Mouse (Mus musculus): ENCODE results near the gene Tep1. TPM values are rescaled to one million over a fixed set of nuclear protein-coding genes. Genes with fewer than 3 reads are reported as not detected.
A peak's percentile ranks its signal among the peaks of the same experiment; 100 is the strongest.
"Not testable (repeated sequence)": the region's sequence is repeated elsewhere in the genome, so short reads cannot be mapped to it uniquely, and the experiment has no call there.

Tep1 gene
- polyA plus RNA-seq (2015; fragmentation: Nextera tagmentation; extraction: Ambion mirVana): 1.9 and 3.5 TPM in 2 replicates

- H3K4me1 ChIP-seq: peaks cover 9% of the 10 kb centered on the region
- H3K4me3 ChIP-seq: peak within 1 kb of the TSS; percentile 50
- no peak within 1 kb of the TSS for H3K27ac ChIP-seq
- H3K9me3 ChIP-seq (replicated peaks): no peaks in the 10 kb centered on the region
- ATAC-seq: peak; percentile 92
- H3K27me3 ChIP-seq: no peaks in the 10 kb centered on the region
- peak within 1 kb of the TSS; percentile 66 for H3K9ac ChIP-seq
- WGBS: 6% methylated on average over 32 of the region's 32 CpGs
- H3K4me2 ChIP-seq: peak within 1 kb of the TSS; percentile 68
- H3K36me3 ChIP-seq (ENCODE audit: poor library complexity, severe bottlenecking): no peaks in the 10 kb centered on the region
Observed at GRCm38 (mm10) chr14:50869889-50870804, at the start of gene Tep1. Tep1 (minus strand) TSS chr14:50870560.

GRCm38 (mm10) chr14:50911356-50911755 lies 41.0 kb upstream of the Tep1 start:
- no peak overlapping the region for H3K9ac ChIP-seq
- H3K36me3 ChIP-seq (ENCODE audit: poor library complexity, severe bottlenecking): peaks cover 55% of the 10 kb centered on the region
- no peak for ATAC-seq
- H3K4me3 ChIP-seq: no peak overlapping the region
- H3K4me2 ChIP-seq: no peak overlapping the region
- H3K9me3 ChIP-seq (replicated peaks): no peaks in the 10 kb centered on the region
- H3K4me1 ChIP-seq: no peaks in the 10 kb centered on the region
- WGBS: 44% methylated on average over 3 of the region's 3 CpGs
- H3K27ac ChIP-seq: no peak overlapping the region
- H3K27me3 ChIP-seq: no peaks in the 10 kb centered on the region

- Histone ChIP-seq H3K27ac (no peak overlapping the region), H3K4me3 (no peak overlapping the region), H3K4me2 (no peak overlapping the region), H3K27me3 (no peaks in the 10 kb centered on the region), H3K36me3 (ENCODE audit: poor library complexity, severe bottlenecking) (peaks cover 26% of the 10 kb centered on the region), H3K9ac (no peak overlapping the region), H3K9me3 (replicated peaks) (no peaks in the 10 kb centered on the region), H3K4me1 (peaks cover 9% of the 10 kb centered on the region)
- ATAC-seq: no peak
- 82% methylated on average over 4 of the region's 4 CpGs for WGBS
Observed at GRCm38 (mm10) chr14:50908126-50908525, 37.8 kb upstream of the Tep1 start.

- not testable (repeated sequence) for ATAC-seq; H3K27me3 ChIP-seq; H3K36me3 ChIP-seq (ENCODE audit: poor library complexity, severe bottlenecking); H3K4me1 ChIP-seq; H3K27ac ChIP-seq; H3K9me3 ChIP-seq (replicated peaks); H3K9ac ChIP-seq; H3K4me3 ChIP-seq; H3K4me2 ChIP-seq
Observed at GRCm38 (mm10) chr14:50905327-50905726, 35.0 kb upstream of the Tep1 start.

GRCm38 (mm10) chr14:50904828-50905129 lies 34.4 kb upstream of the Tep1 start:
- no peak overlapping the region for H3K9ac ChIP-seq
- 80% methylated on average over 4 of the region's 4 CpGs for WGBS
- H3K27me3 ChIP-seq: no peaks in the 10 kb centered on the region
- no peak overlapping the region for H3K27ac ChIP-seq
- H3K4me3 ChIP-seq: no peak overlapping the region
- no peaks in the 10 kb centered on the region for H3K9me3 ChIP-seq (replicated peaks)
- peaks cover 9% of the 10 kb centered on the region for H3K4me1 ChIP-seq
- no peak for ATAC-seq
- H3K4me2 ChIP-seq: no peak overlapping the region
- H3K36me3 ChIP-seq (ENCODE audit: poor library complexity, severe bottlenecking): no peaks in the 10 kb centered on the region

GRCm38 (mm10) chr14:50903973-50904827 lies 33.8 kb upstream of the Tep1 start:
- H3K27me3 ChIP-seq: no peaks in the 10 kb centered on the region
- peak overlapping the region; percentile 61 for H3K9ac ChIP-seq
- ATAC-seq: peak; percentile 86
- H3K4me2 ChIP-seq: peak overlapping the region; percentile 67
- H3K36me3 ChIP-seq (ENCODE audit: poor library complexity, severe bottlenecking): no peaks in the 10 kb centered on the region
- WGBS: 2% methylated on average over 26 of the region's 26 CpGs
- H3K4me3 ChIP-seq: peak overlapping the region; percentile 38
- no peaks in the 10 kb centered on the region for H3K9me3 ChIP-seq (replicated peaks)
- H3K4me1 ChIP-seq: peaks cover 9% of the 10 kb centered on the region
- H3K27ac ChIP-seq: peak overlapping the region; percentile 32; the same call in 1 of the 2 replicates

- not testable (repeated sequence) for H3K27ac ChIP-seq; H3K4me3 ChIP-seq; H3K4me2 ChIP-seq; H3K9me3 ChIP-seq (replicated peaks); ATAC-seq; H3K36me3 ChIP-seq (ENCODE audit: poor library complexity, severe bottlenecking); H3K9ac ChIP-seq
- peaks cover 16% of the 10 kb centered on the region for H3K27me3 ChIP-seq
- WGBS: 94% methylated on average over 2 of the region's 2 CpGs
- H3K4me1 ChIP-seq: peaks cover 12% of the 10 kb centered on the region
Observed at GRCm38 (mm10) chr14:50897992-50898391, 27.6 kb upstream of the Tep1 start.

GRCm38 (mm10) chr14:50897374-50897765 lies 27.0 kb upstream of the Tep1 start, which contains the start of gene Klhl33:
Klhl33 (minus strand) TSS chr14:50897507.
- 37% methylated on average over 7 of the region's 7 CpGs for WGBS
- ATAC-seq: no peak
- peak within 1 kb of the TSS; percentile 83 for H3K4me2 ChIP-seq
- H3K4me3 ChIP-seq: peak within 1 kb of the TSS; percentile 50
- H3K27ac ChIP-seq: no peak within 1 kb of the TSS
- H3K9me3 ChIP-seq (replicated peaks): no peaks in the 10 kb centered on the region
- peaks cover 12% of the 10 kb centered on the region for H3K4me1 ChIP-seq
- peak within 1 kb of the TSS; percentile 66 for H3K9ac ChIP-seq
- H3K27me3 ChIP-seq: peaks cover 16% of the 10 kb centered on the region
- no peaks in the 10 kb centered on the region for H3K36me3 ChIP-seq (ENCODE audit: poor library complexity, severe bottlenecking)

- peaks cover 16% of the 10 kb centered on the region for H3K27me3 ChIP-seq
- WGBS: 17% methylated on average over 23 of the region's 23 CpGs
- H3K4me1 ChIP-seq: peaks cover 12% of the 10 kb centered on the region
- no peak overlapping the region for H3K27ac ChIP-seq
- H3K36me3 ChIP-seq (ENCODE audit: poor library complexity, severe bottlenecking): no peaks in the 10 kb centered on the region
- peak overlapping the region; percentile 83 for H3K4me2 ChIP-seq
- ATAC-seq: peak; percentile 78; the same call in 1 of the 2 replicates
- H3K4me3 ChIP-seq: peak overlapping the region; percentile 50
- peak overlapping the region; percentile 66 for H3K9ac ChIP-seq
- H3K9me3 ChIP-seq (replicated peaks): no peaks in the 10 kb centered on the region
Observed at GRCm38 (mm10) chr14:50896747-50897373, 26.5 kb upstream of the Tep1 start.

GRCm38 (mm10) chr14:50895985-50896746 lies 25.8 kb upstream of the Tep1 start:
- no peaks in the 10 kb centered on the region for H3K9me3 ChIP-seq (replicated peaks)
- H3K36me3 ChIP-seq (ENCODE audit: poor library complexity, severe bottlenecking): no peaks in the 10 kb centered on the region
- H3K4me2 ChIP-seq: peak overlapping the region; percentile 83
- peak overlapping the region; percentile 50 for H3K4me3 ChIP-seq
- peak overlapping the region; percentile 66 for H3K9ac ChIP-seq
- peak; percentile 41; the same call in 1 of the 2 replicates for ATAC-seq
- 18% methylated on average over 19 of the region's 19 CpGs for WGBS
- no peak overlapping the region for H3K27ac ChIP-seq
- peaks cover 12% of the 10 kb centered on the region for H3K4me1 ChIP-seq
- H3K27me3 ChIP-seq: peaks cover 16% of the 10 kb centered on the region

GRCm38 (mm10) chr14:50895407-50895806 lies 25.0 kb upstream of the Tep1 start:
- Histone ChIP-seq H3K4me3 (no peak overlapping the region), H3K27ac (no peak overlapping the region), H3K9ac (no peak overlapping the region), H3K4me2 (no peak overlapping the region), H3K9me3 (replicated peaks) (no peaks in the 10 kb centered on the region), H3K4me1 (peaks cover 12% of the 10 kb centered on the region), H3K36me3 (ENCODE audit: poor library complexity, severe bottlenecking) (no peaks in the 10 kb centered on the region), H3K27me3 (peaks cover 16% of the 10 kb centered on the region)
- no peak for ATAC-seq
